Mouse (Mus musculus): ENCODE data around the gene Fam71e1. TPM values are rescaled to one million over a fixed set of nuclear protein-coding genes. Genes with fewer than 3 reads are reported as not detected.

Fam71e1 gene
- polyA plus RNA-seq, 1 experiment from 2014 or later, result 4.1 TPM

GRCm38 (mm10) chr7:44461503-44462217, 34.7 kb upstream of the Fam71e1 start:
- H3K36me3 ChIP-seq (replicated peaks; ENCODE audit: insufficient read depth, low read length), result no peaks in the 10 kb centered on the region
- peaks cover 49% of the 10 kb centered on the region for H3K27me3 ChIP-seq (ENCODE audit: insufficient read depth, low read length)
- H3K4me2 ChIP-seq (ENCODE audit: low read depth, low read length), result no peak overlapping the region
- H3K9me3 ChIP-seq (ENCODE audit: low read length), result no peaks in the 10 kb centered on the region
- WGBS (ENCODE audit: insufficient replicate concordance), result 44% methylated on average over 51 of the region's 57 CpGs
- no peak overlapping the region for H3K9ac ChIP-seq (replicated peaks)
- TF ChIP-seq CTCF (IDR thresholded peaks at IDR 0.05; ENCODE audit: low read depth), result no peak
- TF ChIP-seq EP300 (IDR thresholded peaks at IDR 0.05; ENCODE audit: low read depth), result no peak
- H3K4me1 ChIP-seq (ENCODE audit: insufficient read depth), result peaks cover 12% of the 10 kb centered on the region
- DNase-seq (peak; percentile 14), ATAC-seq (no peak)
- H3K4me3 ChIP-seq (ENCODE audit: low read depth, low read length), result no peak overlapping the region
- H3K27ac ChIP-seq (ENCODE audit: low read depth), result no peak overlapping the region

GRCm38 (mm10) chr7:44462218-44463055, 33.9 kb upstream of the Fam71e1 start:
- DNase-seq (peak; percentile 75), ATAC-seq (no peak)
- no peaks in the 10 kb centered on the region for H3K36me3 ChIP-seq (replicated peaks; ENCODE audit: insufficient read depth, low read length)
- no peak overlapping the region for H3K27ac ChIP-seq (ENCODE audit: low read depth)
- H3K9me3 ChIP-seq (ENCODE audit: low read length), result no peaks in the 10 kb centered on the region
- WGBS (ENCODE audit: insufficient replicate concordance), result 6% methylated on average over 60 of the region's 77 CpGs
- no peak overlapping the region for H3K4me3 ChIP-seq (ENCODE audit: low read depth, low read length)
- no peak overlapping the region for H3K4me2 ChIP-seq (ENCODE audit: low read depth, low read length)
- TF ChIP-seq EP300 (IDR thresholded peaks at IDR 0.05; ENCODE audit: low read depth) (no peak), CTCF (IDR thresholded peaks at IDR 0.05; ENCODE audit: low read depth) (peak; percentile 53)
- H3K27me3 ChIP-seq (ENCODE audit: insufficient read depth, low read length), result peaks cover 49% of the 10 kb centered on the region
- peaks cover 18% of the 10 kb centered on the region for H3K4me1 ChIP-seq (ENCODE audit: insufficient read depth)
- no peak overlapping the region for H3K9ac ChIP-seq (replicated peaks)

GRCm38 (mm10) chr7:44463056-44463425, 33.3 kb upstream of the Fam71e1 start:
- ATAC-seq (no peak), DNase-seq (no peak)
- H3K36me3 ChIP-seq (replicated peaks; ENCODE audit: insufficient read depth, low read length), result no peaks in the 10 kb centered on the region
- no peak overlapping the region for H3K9ac ChIP-seq (replicated peaks)
- TF ChIP-seq CTCF (IDR thresholded peaks at IDR 0.05; ENCODE audit: low read depth) (no peak), EP300 (IDR thresholded peaks at IDR 0.05; ENCODE audit: low read depth) (no peak)
- peaks cover 49% of the 10 kb centered on the region for H3K27me3 ChIP-seq (ENCODE audit: insufficient read depth, low read length)
- no peaks in the 10 kb centered on the region for H3K9me3 ChIP-seq (ENCODE audit: low read length)
- 26% methylated on average over 8 of the region's 8 CpGs for WGBS (ENCODE audit: insufficient replicate concordance)
- H3K27ac ChIP-seq (ENCODE audit: low read depth), result no peak overlapping the region
- no peak overlapping the region for H3K4me3 ChIP-seq (ENCODE audit: low read depth, low read length)
- no peak overlapping the region for H3K4me2 ChIP-seq (ENCODE audit: low read depth, low read length)
- H3K4me1 ChIP-seq (ENCODE audit: insufficient read depth), result peaks cover 18% of the 10 kb centered on the region

- no peak overlapping the region for H3K4me3 ChIP-seq (ENCODE audit: low read depth, low read length)
- no peak overlapping the region for H3K9ac ChIP-seq (replicated peaks)
- TF ChIP-seq EP300 (IDR thresholded peaks at IDR 0.05; ENCODE audit: low read depth) (no peak), CTCF (IDR thresholded peaks at IDR 0.05; ENCODE audit: low read depth) (no peak)
- DNase-seq, result peak; percentile 13
- H3K9me3 ChIP-seq (ENCODE audit: low read length), result no peaks in the 10 kb centered on the region
- WGBS (ENCODE audit: insufficient replicate concordance), result 76% methylated on average over 10 of the region's 10 CpGs
- ATAC-seq, result no peak
- H3K27me3 ChIP-seq (ENCODE audit: insufficient read depth, low read length), result peaks cover 49% of the 10 kb centered on the region
- H3K36me3 ChIP-seq (replicated peaks; ENCODE audit: insufficient read depth, low read length), result no peaks in the 10 kb centered on the region
- no peak overlapping the region for H3K4me2 ChIP-seq (ENCODE audit: low read depth, low read length)
- no peak overlapping the region for H3K27ac ChIP-seq (ENCODE audit: low read depth)
- H3K4me1 ChIP-seq (ENCODE audit: insufficient read depth), result peaks cover 22% of the 10 kb centered on the region
These were observed 32.7 kb upstream of the Fam71e1 start for GRCm38 (mm10) chr7:44463556-44464225.

- peaks cover 26% of the 10 kb centered on the region for H3K4me1 ChIP-seq (ENCODE audit: insufficient read depth)
- no peaks in the 10 kb centered on the region for H3K36me3 ChIP-seq (replicated peaks; ENCODE audit: insufficient read depth, low read length)
- no peaks in the 10 kb centered on the region for H3K9me3 ChIP-seq (ENCODE audit: low read length)
- no peak for ATAC-seq
- H3K27me3 ChIP-seq (ENCODE audit: insufficient read depth, low read length), result peaks cover 47% of the 10 kb centered on the region
- no peak overlapping the region for H3K27ac ChIP-seq (ENCODE audit: low read depth)
- peak; percentile 14 for DNase-seq
- H3K4me2 ChIP-seq (ENCODE audit: low read depth, low read length), result no peak overlapping the region
- WGBS (ENCODE audit: insufficient replicate concordance), result 40% methylated on average over 4 of the region's 4 CpGs
- no peak overlapping the region for H3K9ac ChIP-seq (replicated peaks)
- no peak overlapping the region for H3K4me3 ChIP-seq (ENCODE audit: low read depth, low read length)
- no peak for TF ChIP-seq CTCF (IDR thresholded peaks at IDR 0.05; ENCODE audit: low read depth)
- TF ChIP-seq EP300 (IDR thresholded peaks at IDR 0.05; ENCODE audit: low read depth), result no peak
These were observed 31.9 kb upstream of the Fam71e1 start for GRCm38 (mm10) chr7:44464511-44464910.

- Histone ChIP-seq H3K36me3 (replicated peaks; ENCODE audit: insufficient read depth, low read length) (no peaks in the 10 kb centered on the region), H3K4me3 (ENCODE audit: low read depth, low read length) (peak within 1 kb of the TSS; percentile 26), H3K4me2 (ENCODE audit: low read depth, low read length) (peak within 1 kb of the TSS; percentile 65), H3K4me1 (ENCODE audit: insufficient read depth) (peaks cover 28% of the 10 kb centered on the region), H3K27ac (ENCODE audit: low read depth) (peak within 1 kb of the TSS; percentile 66), H3K27me3 (ENCODE audit: insufficient read depth, low read length) (peaks cover 42% of the 10 kb centered on the region), H3K9me3 (ENCODE audit: low read length) (no peaks in the 10 kb centered on the region), H3K9ac (replicated peaks) (peak within 1 kb of the TSS; percentile 50)
- TF ChIP-seq CTCF (IDR thresholded peaks at IDR 0.05; ENCODE audit: low read depth), result no peak
- TF ChIP-seq EP300 (IDR thresholded peaks at IDR 0.05; ENCODE audit: low read depth), result no peak
- DNase-seq, result peak; percentile 40
- ATAC-seq, result peak; percentile 9; the same call in 1 of the 2 replicates
- WGBS (ENCODE audit: insufficient replicate concordance), result 67% methylated on average over 2 of the region's 2 CpGs
These were observed 31.3 kb upstream of the Fam71e1 start, which contains the start of gene Aspdh for GRCm38 (mm10) chr7:44465111-44465510. Aspdh (plus strand) TSS chr7:44465391.
